In the genomic region with DNA sequence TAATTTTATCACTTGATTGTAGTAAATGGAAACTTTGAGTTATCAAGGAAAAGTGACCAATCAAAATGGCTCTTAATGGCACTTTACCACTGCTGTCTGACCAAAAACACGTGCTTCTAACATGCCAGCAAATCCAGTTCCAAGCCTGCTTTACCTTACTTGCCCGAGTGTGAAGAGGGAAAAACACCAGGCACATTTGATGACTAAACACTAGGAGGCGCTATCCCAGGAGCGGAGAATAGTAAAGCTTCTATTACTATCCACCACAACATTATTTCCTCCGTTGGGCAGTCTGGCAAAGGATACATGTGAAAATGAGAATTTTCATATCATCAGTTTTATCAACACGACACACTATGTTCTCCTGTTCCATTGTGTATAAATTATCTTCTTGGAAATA, we compare ENCODE assay signal across 10 mouse cellular contexts.
DNase-seq lines count a peak whose midpoint lies in the region; ATAC-seq and TF ChIP-seq lines count a peak whose summit lies in the region.
"Had no signal": no experiment of that assay in that cellular context is flagged by ENCODE, and none has a peak within 500 bp of the region (broad histone marks: within the 10 kb centered on the region; RNA-seq: fewer than 3 reads in every experiment).

No protein-coding gene starts in this region.

- DNase-seq in forebrain, embryonic 14.5 days (ENCODE audit: low spot score) = peak; percentile 29
- peak; percentile 31 for DNase-seq in limb, embryonic 11.5 days (ENCODE audit: low spot score)
- DNase-seq in limb, embryonic 10.5 days (ENCODE audit: low spot score) = no peak
- peak; percentile 25 for DNase-seq in NIH3T3 (ENCODE audit: low read depth)
- peak; percentile 21 for DNase-seq in lung, postnatal 0 days (ENCODE audit: low spot score)
- no peak for DNase-seq in frontal cortex, postnatal 14 days (ENCODE audit: low spot score in 2 of 2)
- no peak for DNase-seq in spleen, postnatal 10 days (ENCODE audit: low spot score in 2 of 2)

- no peak overlapping the region for H3K9ac ChIP-seq in forebrain, embryonic 14.5 days (ENCODE audit: low read length)
- H3K9ac ChIP-seq in forebrain, embryonic 12.5 days = no peak overlapping the region
- H3K9ac ChIP-seq in limb, embryonic 11.5 days (ENCODE audit: low read length) = no peak overlapping the region
- H3K9ac ChIP-seq in lung, postnatal 0 days (replicated peaks; ENCODE audit: low read depth) = no peak overlapping the region
- H3K9ac ChIP-seq: intestine, embryonic 15.5 days; neural tube, embryonic 13.5 days had no signal

- 46% methylated on average over 6 of the region's 6 CpGs for WGBS in forebrain, embryonic 14.5 days
- WGBS in forebrain, embryonic 12.5 days = 46% methylated on average over 6 of the region's 6 CpGs
- WGBS in limb, embryonic 11.5 days = 44% methylated on average over 6 of the region's 6 CpGs
- 46% methylated on average over 6 of the region's 6 CpGs for WGBS in limb, embryonic 10.5 days
- WGBS in lung, postnatal 0 days = 31% methylated on average over 6 of the region's 6 CpGs

- peak; percentile 68 for TF ChIP-seq CTCF in lung, postnatal 0 days (IDR thresholded peaks at IDR 0.05)

- no peak overlapping the region for H3K27ac ChIP-seq in forebrain, embryonic 14.5 days (ENCODE audit: low read depth, low read length)
- H3K27ac ChIP-seq in forebrain, embryonic 12.5 days = no peak overlapping the region
- H3K27ac ChIP-seq in limb, embryonic 11.5 days (replicated peaks; ENCODE audit: low read depth, low read length) = no peak overlapping the region
- no peak overlapping the region for H3K27ac ChIP-seq in limb, embryonic 10.5 days
- H3K27ac ChIP-seq in lung, postnatal 0 days (ENCODE audit: low read length) = no peak overlapping the region
- H3K27ac ChIP-seq: intestine, embryonic 15.5 days; neural tube, embryonic 13.5 days had no signal

- H3K9me3 ChIP-seq in forebrain, embryonic 14.5 days (replicated peaks; ENCODE audit: control insufficient read depth, low read length) = no peaks in the 10 kb centered on the region
- H3K9me3 ChIP-seq in forebrain, embryonic 12.5 days = no peaks in the 10 kb centered on the region
- no peaks in the 10 kb centered on the region for H3K9me3 ChIP-seq in limb, embryonic 11.5 days (ENCODE audit: control insufficient read depth, low read length)
- no peaks in the 10 kb centered on the region for H3K9me3 ChIP-seq in limb, embryonic 10.5 days (replicated peaks)
- H3K9me3 ChIP-seq in lung, postnatal 0 days (ENCODE audit: low read length) = no peaks in the 10 kb centered on the region
- H3K9me3 ChIP-seq: intestine, embryonic 15.5 days; neural tube, embryonic 13.5 days had no signal

- ATAC-seq in forebrain, embryonic 14.5 days = no peak
- ATAC-seq in forebrain, embryonic 12.5 days (ENCODE audit: low FRiP score) = no peak
- no peak for ATAC-seq in limb, embryonic 11.5 days (ENCODE audit: insufficient number of reproducible peaks, low FRiP score, low TSS enrichment, low read depth)
- no peak for ATAC-seq in lung, postnatal 0 days
- ATAC-seq: intestine, embryonic 15.5 days had no signal

- H3K27me3 ChIP-seq in forebrain, embryonic 14.5 days (replicated peaks; ENCODE audit: control insufficient read depth, insufficient read depth, low read length) = no peaks in the 10 kb centered on the region
- H3K27me3 ChIP-seq in forebrain, embryonic 12.5 days = no peaks in the 10 kb centered on the region
- no peaks in the 10 kb centered on the region for H3K27me3 ChIP-seq in limb, embryonic 11.5 days (ENCODE audit: control insufficient read depth, insufficient read depth, low read length)
- H3K27me3 ChIP-seq in limb, embryonic 10.5 days (ENCODE audit: low read depth, poor library complexity, severe bottlenecking) = no peaks in the 10 kb centered on the region
- H3K27me3 ChIP-seq in lung, postnatal 0 days (replicated peaks; ENCODE audit: insufficient read depth, low read length) = no peaks in the 10 kb centered on the region
- H3K27me3 ChIP-seq: intestine, embryonic 15.5 days; neural tube, embryonic 13.5 days had no signal

- H3K4me3 ChIP-seq in forebrain, embryonic 14.5 days (ENCODE audit: low read depth, low read length) = no peak overlapping the region
- no peak overlapping the region for H3K4me3 ChIP-seq in forebrain, embryonic 12.5 days (replicated peaks)
- H3K4me3 ChIP-seq in limb, embryonic 11.5 days (ENCODE audit: low read depth, low read length) = no peak overlapping the region
- H3K4me3 ChIP-seq in limb, embryonic 10.5 days = no peak overlapping the region
- H3K4me3 ChIP-seq in lung, postnatal 0 days (ENCODE audit: low read depth, low read length) = no peak overlapping the region
- H3K4me3 ChIP-seq: intestine, embryonic 15.5 days; neural tube, embryonic 13.5 days had no signal

- H3K4me2 ChIP-seq in forebrain, embryonic 14.5 days (ENCODE audit: low read length) = no peak overlapping the region
- no peak overlapping the region for H3K4me2 ChIP-seq in forebrain, embryonic 12.5 days
- H3K4me2 ChIP-seq in limb, embryonic 11.5 days (ENCODE audit: low read depth, severe bottlenecking) = no peak overlapping the region
- H3K4me2 ChIP-seq in lung, postnatal 0 days (replicated peaks; ENCODE audit: low read depth, low read length) = no peak overlapping the region
- H3K4me2 ChIP-seq: intestine, embryonic 15.5 days; neural tube, embryonic 13.5 days had no signal

- no peaks in the 10 kb centered on the region for H3K4me1 ChIP-seq in forebrain, embryonic 14.5 days (ENCODE audit: control insufficient read depth, insufficient read depth, low read length)
- no peaks in the 10 kb centered on the region for H3K4me1 ChIP-seq in forebrain, embryonic 12.5 days
- H3K4me1 ChIP-seq in limb, embryonic 11.5 days (ENCODE audit: control insufficient read depth, insufficient read depth, low read length) = no peaks in the 10 kb centered on the region
- no peaks in the 10 kb centered on the region for H3K4me1 ChIP-seq in limb, embryonic 10.5 days
- H3K4me1 ChIP-seq in lung, postnatal 0 days (ENCODE audit: insufficient read depth, low read depth, low read length) = no peaks in the 10 kb centered on the region
- H3K4me1 ChIP-seq: intestine, embryonic 15.5 days; neural tube, embryonic 13.5 days had no signal

- TF ChIP-seq EP300 in lung, postnatal 0 days (IDR thresholded peaks at IDR 0.05) = no peak

- no peaks in the 10 kb centered on the region for H3K36me3 ChIP-seq in forebrain, embryonic 14.5 days (ENCODE audit: control insufficient read depth, insufficient read depth, low read length)
- no peaks in the 10 kb centered on the region for H3K36me3 ChIP-seq in forebrain, embryonic 12.5 days (replicated peaks)
- no peaks in the 10 kb centered on the region for H3K36me3 ChIP-seq in limb, embryonic 11.5 days (ENCODE audit: control insufficient read depth, insufficient read depth, low read length)
- H3K36me3 ChIP-seq in limb, embryonic 10.5 days = no peaks in the 10 kb centered on the region
- H3K36me3 ChIP-seq in lung, postnatal 0 days (ENCODE audit: insufficient read depth, low read length) = no peaks in the 10 kb centered on the region
- H3K36me3 ChIP-seq: intestine, embryonic 15.5 days; neural tube, embryonic 13.5 days had no signal

Comparison
In these comparisons a context has a peak if more than half of its experiments do, and no peak if none do; other contexts are left out.
1. DNase-seq: peak in forebrain, embryonic 14.5 days (single experiment), limb, embryonic 11.5 days (single experiment), NIH3T3 (single experiment) and lung, postnatal 0 days (single experiment); none in limb, embryonic 10.5 days (single experiment), frontal cortex, postnatal 14 days (0 of 2) and spleen, postnatal 10 days (0 of 2).